ENCODE assay signal across 8 mouse cellular contexts in the genomic region with DNA sequence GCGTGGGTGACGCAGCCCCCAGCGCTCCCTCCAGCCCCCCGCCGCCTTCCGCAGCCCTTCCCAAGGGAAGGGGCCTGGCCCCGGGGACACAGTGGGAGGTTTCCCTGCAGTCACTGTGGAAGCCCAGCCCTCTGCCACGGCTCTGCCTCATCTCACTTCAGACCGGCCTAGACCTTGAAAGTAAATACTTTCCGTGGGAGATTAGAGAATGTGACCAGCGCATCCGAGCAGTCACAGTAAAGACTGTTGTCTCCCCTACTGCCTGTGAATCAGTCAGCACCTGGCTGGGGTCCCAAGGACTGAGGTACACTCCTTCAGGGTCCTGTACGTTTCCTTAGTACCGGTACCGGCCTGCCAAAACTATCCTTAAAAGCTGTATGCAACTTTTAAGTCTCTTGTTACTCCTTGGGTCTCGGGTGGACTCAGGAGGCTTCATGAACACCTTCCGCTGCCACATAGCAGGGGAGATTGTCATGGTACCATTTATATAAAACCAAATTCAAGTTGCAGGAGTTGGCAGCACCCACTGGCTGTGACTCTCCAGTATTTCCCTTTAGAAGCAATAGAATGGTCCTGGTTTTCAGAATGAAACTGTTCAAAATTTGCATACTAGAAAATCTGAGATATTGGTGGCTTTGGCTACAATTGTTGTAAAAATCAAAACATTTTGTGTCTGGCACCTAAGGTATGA. TPM values are rescaled to one million over a fixed set of nuclear protein-coding genes. Genes with fewer than 3 reads are reported as not detected.
DNase-seq lines count a peak whose midpoint lies in the region; ATAC-seq and TF ChIP-seq lines count a peak whose summit lies in the region.

No protein-coding gene starts in this region.

- WGBS in embryonic facial prominence, embryonic 11.5 days: 8% methylated on average over 15 of the region's 17 CpGs
- WGBS in intestine, embryonic 14.5 days: 6% methylated on average over 17 of the region's 17 CpGs
- WGBS in midbrain, postnatal 0 days: 6% methylated on average over 17 of the region's 17 CpGs

- no peaks in the 10 kb centered on the region; the same call in 1 of the 2 replicates for H3K4me1 ChIP-seq in embryonic facial prominence, embryonic 11.5 days (ENCODE audit: control insufficient read depth, insufficient read depth, low read length)
- H3K4me1 ChIP-seq in intestine, embryonic 14.5 days (replicated peaks; ENCODE audit: control insufficient read depth, insufficient read depth, low read length): peaks cover 5% of the 10 kb centered on the region; the same call in 1 of the 2 replicates
- H3K4me1 ChIP-seq in midbrain, postnatal 0 days (ENCODE audit: insufficient read depth, low read length): peaks cover 7% of the 10 kb centered on the region; the same call in 1 of the 2 replicates

- peak overlapping the region; percentile 12 for H3ac ChIP-seq in C2C12 (ENCODE audit: control insufficient read depth, insufficient read length, low read depth)

- H3K4me2 ChIP-seq in embryonic facial prominence, embryonic 11.5 days (ENCODE audit: low read depth, low read length): peak overlapping the region; percentile 100
- peak overlapping the region; percentile 100 for H3K4me2 ChIP-seq in intestine, embryonic 14.5 days (ENCODE audit: low read length)
- H3K4me2 ChIP-seq in midbrain, postnatal 0 days (ENCODE audit: low read depth, low read length, poor library complexity, severe bottlenecking): peak overlapping the region; percentile 92

- H3K79me3 ChIP-seq in C2C12 (ENCODE audit: low read depth): no peaks in the 10 kb centered on the region

- H3K27ac ChIP-seq in embryonic facial prominence, embryonic 11.5 days (replicated peaks; ENCODE audit: low read depth, low read length): no peak overlapping the region
- H3K27ac ChIP-seq in intestine, embryonic 14.5 days (ENCODE audit: low read depth): no peak overlapping the region
- H3K27ac ChIP-seq in midbrain, postnatal 0 days (ENCODE audit: low read depth, low read length): peak overlapping the region; percentile 33

- H3K36me3 ChIP-seq in C2C12 (ENCODE audit: control insufficient read depth, insufficient read depth): no peaks in the 10 kb centered on the region
- H3K36me3 ChIP-seq in embryonic facial prominence, embryonic 11.5 days (replicated peaks; ENCODE audit: control insufficient read depth, insufficient read depth, low read depth, low read length): no peaks in the 10 kb centered on the region
- no peaks in the 10 kb centered on the region for H3K36me3 ChIP-seq in intestine, embryonic 14.5 days (ENCODE audit: control insufficient read depth, insufficient read depth, low read length)
- H3K36me3 ChIP-seq in midbrain, postnatal 0 days (ENCODE audit: insufficient read depth, low read length): 0 out of 2 replicates have a peak, but pooled peaks cover 4% of the 10 kb centered on the region

- peaks cover 5% of the 10 kb centered on the region for H3K27me3 ChIP-seq in C2C12 (ENCODE audit: control insufficient read depth, insufficient read depth, insufficient read length)
- H3K27me3 ChIP-seq in embryonic facial prominence, embryonic 11.5 days (ENCODE audit: control insufficient read depth, insufficient read depth, low read length): peaks cover 19% of the 10 kb centered on the region
- H3K27me3 ChIP-seq in intestine, embryonic 14.5 days (replicated peaks; ENCODE audit: control insufficient read depth, insufficient read depth, low read length): peaks cover 19% of the 10 kb centered on the region; the same call in 1 of the 2 replicates
- H3K27me3 ChIP-seq in midbrain, postnatal 0 days (ENCODE audit: insufficient read depth, low read length): no peaks in the 10 kb centered on the region

- no peaks in the 10 kb centered on the region for H3K79me2 ChIP-seq in C2C12 (ENCODE audit: control insufficient read depth, insufficient read depth)

- DNase-seq in frontal cortex, adult 2 months (ENCODE audit: extremely low spot score in 1 of 2, low spot score in 1 of 2): no peak
- peak; percentile 1 for DNase-seq in embryonic facial prominence, embryonic 11.5 days (ENCODE audit: low spot score)
- peak; percentile 67 for DNase-seq in intestine, embryonic 14.5 days (ENCODE audit: low spot score)
- no peak for DNase-seq in midbrain, postnatal 0 days (ENCODE audit: low spot score)
- DNase-seq in MN1 (ENCODE audit: low spot score): no peak
- no peak for DNase-seq in gastrocnemius, adult 18-20 months (ENCODE audit: low spot score)

- TF ChIP-seq CTCF in C2C12 (IDR thresholded peaks at IDR 0.05; ENCODE audit: control insufficient read depth, insufficient read depth, insufficient read length): no peak
- no peak for TF ChIP-seq CTCF in midbrain, postnatal 0 days (IDR thresholded peaks at IDR 0.05)

- peak; percentile 59; the same call in 1 of the 2 replicates for ATAC-seq in frontal cortex, adult (ENCODE audit: low TSS enrichment)
- no peak; the same call in 1 of the 2 replicates for ATAC-seq in embryonic facial prominence, embryonic 11.5 days (replicated peaks; ENCODE audit: insufficient number of reproducible peaks, low FRiP score, low TSS enrichment, low read depth)
- peak; percentile 61; the same call in 1 of the 2 replicates for ATAC-seq in intestine, embryonic 14.5 days (replicated peaks; ENCODE audit: low FRiP score, low TSS enrichment, low read depth)
- ATAC-seq in midbrain, postnatal 0 days (ENCODE audit: low FRiP score): peak; percentile 68

- H3K4me3 ChIP-seq in C2C12 (ENCODE audit: insufficient read depth, poor library complexity, severe bottlenecking): peak overlapping the region; percentile 29
- H3K4me3 ChIP-seq in embryonic facial prominence, embryonic 11.5 days (ENCODE audit: low read depth, low read length): peak overlapping the region; percentile 77
- peak overlapping the region; percentile 73 for H3K4me3 ChIP-seq in intestine, embryonic 14.5 days (ENCODE audit: low read depth, low read length)
- H3K4me3 ChIP-seq in midbrain, postnatal 0 days (ENCODE audit: low read depth, low read length): peak overlapping the region; percentile 89

- H3K9ac ChIP-seq in embryonic facial prominence, embryonic 11.5 days (replicated peaks; ENCODE audit: low read length): peak overlapping the region; percentile 61
- peak overlapping the region; percentile 59 for H3K9ac ChIP-seq in intestine, embryonic 14.5 days (ENCODE audit: low read length)
- H3K9ac ChIP-seq in midbrain, postnatal 0 days (replicated peaks; ENCODE audit: low read length, poor library complexity, severe bottlenecking): peak overlapping the region; percentile 60

- H3K9me3 ChIP-seq in embryonic facial prominence, embryonic 11.5 days (replicated peaks; ENCODE audit: control insufficient read depth, low read length): no peaks in the 10 kb centered on the region
- H3K9me3 ChIP-seq in intestine, embryonic 14.5 days (ENCODE audit: control insufficient read depth, low read length): no peaks in the 10 kb centered on the region
- no peaks in the 10 kb centered on the region for H3K9me3 ChIP-seq in midbrain, postnatal 0 days (ENCODE audit: low read length)

TF ChIP-seq in C2C12, 6 proteins besides CTCF, POLR2A, EP300 and RAD21:
- TF ChIP-seq MYOG (IDR thresholded peaks at IDR 0.05; ENCODE audit: control insufficient read depth, extremely low read depth, insufficient read length) (no peak), USF1 (IDR thresholded peaks at IDR 0.05; ENCODE audit: low read depth) (no peak)

RNA-seq across cellular contexts. Expression of gene N4bp2l1, which starts 2.2 kb away (rescaled TPM):
- 52.8 TPM in 2 replicates for polyA plus RNA-seq in frontal cortex, adult 2 months (2012; rRNA removed)
- polyA plus RNA-seq in C2C12 (2012; fragmentation: generic; extraction: Trizol): 0.33 TPM
- 2.3 and 3.6 TPM in 2 replicates for polyA plus RNA-seq in embryonic facial prominence, embryonic 11.5 days (2014; fragmentation: Nextera tagmentation; extraction: Ambion mirVana)
- polyA plus RNA-seq in intestine, embryonic 14.5 days (2014; fragmentation: Nextera tagmentation; extraction: Ambion mirVana): 4.9 and 5.5 TPM in 2 replicates
- 16.8 and 20.5 TPM in 2 replicates for total RNA-seq in midbrain, postnatal 0 days (2014; rRNA removed)
- polyA plus RNA-seq in midbrain, postnatal 0 days (2015; fragmentation: Nextera tagmentation; extraction: Ambion mirVana): 38.0 and 40.1 TPM in 2 replicates
- 1 to 10 TPM; 2.5 to 3.3 TPM for total RNA-seq in gastrocnemius, adult 18-20 months (2021)

Comparison
In these comparisons a context has a peak if more than half of its experiments do, and no peak if none do; other contexts are left out.
1. DNase-seq: peak in embryonic facial prominence, embryonic 11.5 days (single experiment) and intestine, embryonic 14.5 days (single experiment); none in frontal cortex, adult 2 months (0 of 2), midbrain, postnatal 0 days (single experiment), MN1 (single experiment) and gastrocnemius, adult 18-20 months (single experiment).
2. H3K4me3 ChIP-seq: peak in every context shown above with its lines; median percentile 89 in midbrain, postnatal 0 days; 77 in embryonic facial prominence, embryonic 11.5 days; 73 in intestine, embryonic 14.5 days; 29 in C2C12.
3. Peak in every context shown above with its lines, with median percentiles within 50 percentile points of each other: H3K4me2 ChIP-seq and H3K9ac ChIP-seq.